Mouse (Mus musculus) thymus, adult 2 months (tissue): ENCODE measurements around the gene Dnajc30. TPM values are rescaled to one million over a fixed set of nuclear protein-coding genes. Genes with fewer than 3 reads are reported as not detected.
"Not testable (repeated sequence)": the region's sequence is repeated elsewhere in the genome, so short reads cannot be mapped to it uniquely, and the experiment has no call there.

Source experiments
- DNase-seq: peaks from one replicate; pipeline ENCODE4 v3.0.0; 2021
- H3K27ac ChIP-seq: fragments of 200-500 bp; 2 replicates; pipeline ENCODE4 v1.5.1; 2012; ENCODE audit warnings: low read length, control low read depth; ENCODE audit not compliant: control insufficient read depth, insufficient read depth
- H3K27me3 ChIP-seq: fragments of 200-500 bp; 2 replicates; pipeline ENCODE4 v1.6.1; 2012; ENCODE audit warnings: mild to moderate bottlenecking, low read length, moderate library complexity, mixed read lengths; ENCODE audit not compliant: control insufficient read depth, insufficient read depth
- H3K36me3 ChIP-seq: fragments of 200-500 bp; 2 replicates; pipeline ENCODE4 v1.6.1; 2012; ENCODE audit warnings: mild to moderate bottlenecking, low read length, moderate library complexity; ENCODE audit not compliant: control insufficient read depth, insufficient read depth
- H3K4me1 ChIP-seq: fragments of 200-500 bp; replicated peaks from 2 replicates; pipeline ENCODE4 v1.6.1; 2012; ENCODE audit warnings: low read length; ENCODE audit not compliant: control insufficient read depth, insufficient read depth
- H3K4me3 ChIP-seq: fragments of 200-500 bp; 2 replicates; pipeline ENCODE4 v1.5.1; 2012; ENCODE audit warnings: mild to moderate bottlenecking, low read length, control low read depth, moderate library complexity; ENCODE audit not compliant: control insufficient read depth, insufficient read depth
- CTCF ChIP-seq: fragments of 200-500 bp; IDR thresholded peaks from 2 replicates; pipeline ENCODE4 v1.5.1; 2012; ENCODE audit warnings: mild to moderate bottlenecking, control low read depth, low read length, moderate library complexity, borderline replicate concordance; ENCODE audit not compliant: control insufficient read depth, poor library complexity, insufficient read depth; ENCODE audit errors: extremely low read depth
- POLR2A ChIP-seq: fragments of 200-500 bp; IDR thresholded peaks from 2 replicates; pipeline ENCODE4 v1.6.1; 2012; ENCODE audit warnings: mild to moderate bottlenecking, low read length, control low read depth, moderate library complexity; ENCODE audit not compliant: control insufficient read depth, poor library complexity, insufficient read depth; ENCODE audit errors: extremely low read depth
- WGBS: fragments of 180-500 bp; shearing (Covaris S2); methylation state at CpG from one replicate; pipeline ENCODE4 v1.1.7; 2018; 5-methylcytosine and 5-hydroxymethylcytosine counted together
- polyA plus RNA-seq: library from polyadenylated mRNA; depleted of rRNA; stranded (reverse); fragments of >200 nt; gene quantifications from 2 replicates; pipeline ENCODE4 v1.2.3, GENCODE M21; 2012

The Dnajc30 gene
- polyA plus RNA-seq, 1 experiment: 26.8 TPM

GRCm38 (mm10) chr5:135053356-135053755, 10.6 kb upstream of the Dnajc30 start:
- no peak for TF ChIP-seq POLR2A
- no peak for TF ChIP-seq CTCF
- Histone ChIP-seq H3K36me3 (peaks cover 10% of the 10 kb centered on the region), H3K27ac (no peak overlapping the region), H3K4me1 (no peaks in the 10 kb centered on the region), H3K27me3 (no peaks in the 10 kb centered on the region), H3K4me3 (no peak overlapping the region)
- DNase-seq: no peak
- 95% methylated on average over 12 of the region's 12 CpGs for WGBS

- Histone ChIP-seq H3K4me3 (peak overlapping the region; percentile 81), H3K27me3 (no peaks in the 10 kb centered on the region), H3K36me3 (peaks cover 5% of the 10 kb centered on the region; the same call in 1 of the 2 replicates), H3K4me1 (peaks cover 9% of the 10 kb centered on the region; the same call in 1 of the 2 replicates), H3K27ac (no peak overlapping the region)
- under 1% methylated on average over 39 of the region's 40 CpGs for WGBS
- TF ChIP-seq POLR2A (no peak), CTCF (no peak)
- DNase-seq: no peak
Measured at GRCm38 (mm10) chr5:135064382-135064766, 372 bp downstream of the Dnajc30 start.

- not testable (repeated sequence) for H3K27ac ChIP-seq, H3K36me3 ChIP-seq, DNase-seq, H3K4me1 ChIP-seq, H3K27me3 ChIP-seq
- H3K4me3 ChIP-seq: peak within 1 kb of the TSS; percentile 81
- WGBS: 72% methylated on average over 9 of the region's 9 CpGs
Measured at GRCm38 (mm10) chr5:135064909-135065446, 976 bp downstream of the Dnajc30 start, which contains the start of gene Bud23. Gene Bud23 (minus strand): TSS chr5:135064959.

- Histone ChIP-seq H3K4me3 (no peak overlapping the region), H3K27ac (no peak overlapping the region), H3K4me1 (peaks cover 9% of the 10 kb centered on the region; the same call in 1 of the 2 replicates), H3K27me3 (no peaks in the 10 kb centered on the region), H3K36me3 (no peaks in the 10 kb centered on the region)
- TF ChIP-seq CTCF (no peak), POLR2A (no peak)
- 96% methylated on average over 3 of the region's 3 CpGs for WGBS
- no peak for DNase-seq
Measured at GRCm38 (mm10) chr5:135066008-135066407, 2.0 kb downstream of the Dnajc30 start.

- Histone ChIP-seq H3K27me3 (no peaks in the 10 kb centered on the region), H3K4me1 (no peaks in the 10 kb centered on the region), H3K27ac (no peak overlapping the region), H3K4me3 (no peak overlapping the region), H3K36me3 (no peaks in the 10 kb centered on the region)
- no peak for TF ChIP-seq CTCF
- TF ChIP-seq POLR2A: no peak
- DNase-seq: no peak
- 86% methylated on average over 3 of the region's 3 CpGs for WGBS
Measured at GRCm38 (mm10) chr5:135070448-135070847, 6.4 kb downstream of the Dnajc30 start.

GRCm38 (mm10) chr5:135072061-135072460, 8.1 kb downstream of the Dnajc30 start:
- TF ChIP-seq CTCF (no peak), POLR2A (no peak)
- H3K4me3 ChIP-seq: no peak overlapping the region
- H3K27me3 ChIP-seq: no peaks in the 10 kb centered on the region
- no peaks in the 10 kb centered on the region for H3K4me1 ChIP-seq
- 85% methylated on average over 2 of the region's 2 CpGs for WGBS
- H3K27ac ChIP-seq: no peak overlapping the region
- DNase-seq: no peak
- H3K36me3 ChIP-seq: no peaks in the 10 kb centered on the region

- TF ChIP-seq CTCF (no peak), POLR2A (no peak)
- DNase-seq: no peak
- Histone ChIP-seq H3K4me3 (no peak overlapping the region), H3K27ac (no peak overlapping the region), H3K27me3 (no peaks in the 10 kb centered on the region; the same call in 1 of the 2 replicates), H3K4me1 (peaks cover 3% of the 10 kb centered on the region), H3K36me3 (no peaks in the 10 kb centered on the region)
- 93% methylated on average over 6 of the region's 6 CpGs for WGBS
Measured at GRCm38 (mm10) chr5:135072720-135073119, 8.7 kb downstream of the Dnajc30 start.
